Mouse (Mus musculus) E14TG2a.4 (cell line): ENCODE results near the gene Fbxo11.
A peak's percentile ranks its signal among the peaks of the same experiment; 100 is the strongest.
"Not testable (repeated sequence)": the region's sequence is repeated elsewhere in the genome, so short reads cannot be mapped to it uniquely, and the experiment has no call there.

Experiments
- H3K27me3 ChIP-seq: 2 replicates; pipeline ENCODE4 v1.6.1; 2014; ENCODE audit warnings: low read length, control low read depth; ENCODE audit not compliant: insufficient read depth
- H3K36me3 ChIP-seq: 2 replicates; pipeline ENCODE4 v1.6.1; 2014; ENCODE audit warnings: low read length, control low read depth; ENCODE audit not compliant: insufficient read depth
- H3K4me1 ChIP-seq: replicated peaks from 2 replicates; pipeline ENCODE4 v1.6.1; 2014; ENCODE audit warnings: low read depth, low read length, control low read depth
- H3K4me3 ChIP-seq: replicated peaks from 2 replicates; pipeline ENCODE4 v1.5.1; 2014; ENCODE audit warnings: mild to moderate bottlenecking, low read length
- H3K9me3 ChIP-seq: 2 replicates; pipeline ENCODE4 v1.6.1; 2014; ENCODE audit warnings: low read length, control low read depth
- CTCF ChIP-seq: conservative IDR thresholded peaks from 2 replicates; pipeline ENCODE4 v1.5.1; 2014; ENCODE audit warnings: low read length
- NANOG ChIP-seq: IDR thresholded peaks from 2 replicates; pipeline ENCODE4 v1.6.1; 2014; ENCODE audit warnings: borderline replicate concordance, low read length, mixed read lengths
- POU5F1 ChIP-seq: IDR thresholded peaks from 2 replicates; pipeline ENCODE4 v1.6.1; 2014; ENCODE audit warnings: low read length, borderline replicate concordance

The Fbxo11 gene

GRCm38 (mm10) chr17:88004892-88005291, 60.2 kb downstream of the Fbxo11 start:
- no peaks in the 10 kb centered on the region for H3K9me3 ChIP-seq
- H3K36me3 ChIP-seq = peaks cover 77% of the 10 kb centered on the region
- H3K27me3 ChIP-seq = no peaks in the 10 kb centered on the region
- TF ChIP-seq NANOG = no peak
- TF ChIP-seq CTCF = no peak
- no peak for TF ChIP-seq POU5F1
- H3K4me3 ChIP-seq = no peak overlapping the region
- H3K4me1 ChIP-seq = 0 out of 2 replicates have a peak, but pooled peaks cover 3% of the 10 kb centered on the region

GRCm38 (mm10) chr17:87997808-87998207, 67.3 kb downstream of the Fbxo11 start:
- Histone ChIP-seq H3K4me3 (no peak overlapping the region), H3K9me3 (no peaks in the 10 kb centered on the region), H3K36me3 (peaks cover 94% of the 10 kb centered on the region), H3K4me1 (no peaks in the 10 kb centered on the region), H3K27me3 (no peaks in the 10 kb centered on the region)
- TF ChIP-seq CTCF (no peak), NANOG (no peak), POU5F1 (no peak)

- H3K27me3 ChIP-seq = no peaks in the 10 kb centered on the region
- peaks cover 98% of the 10 kb centered on the region for H3K36me3 ChIP-seq
- TF ChIP-seq POU5F1 (no peak), NANOG (no peak), CTCF (no peak)
- H3K4me3 ChIP-seq = no peak overlapping the region
- H3K9me3 ChIP-seq = no peaks in the 10 kb centered on the region
- peaks cover 14% of the 10 kb centered on the region for H3K4me1 ChIP-seq
Measured at GRCm38 (mm10) chr17:87993338-87993737, 71.8 kb downstream of the Fbxo11 start.

- Histone ChIP-seq H3K4me3 (no peak overlapping the region), H3K4me1 (peaks cover 26% of the 10 kb centered on the region), H3K27me3 (no peaks in the 10 kb centered on the region), H3K36me3 (peaks cover 99% of the 10 kb centered on the region), H3K9me3 (no peaks in the 10 kb centered on the region)
- TF ChIP-seq NANOG (no peak), CTCF (no peak), POU5F1 (no peak)
Measured at GRCm38 (mm10) chr17:87992154-87992553, 72.9 kb downstream of the Fbxo11 start.

- no peak for TF ChIP-seq POU5F1
- no peak for TF ChIP-seq CTCF
- TF ChIP-seq NANOG = no peak
Measured at GRCm38 (mm10) chr17:87987507-87987906, 77.6 kb downstream of the Fbxo11 start.

GRCm38 (mm10) chr17:87985916-87986315, 79.2 kb downstream of the Fbxo11 start:
- Histone ChIP-seq H3K4me3 (peak overlapping the region; percentile 61), H3K4me1 (peaks cover 83% of the 10 kb centered on the region), H3K36me3 (peaks cover 100% of the 10 kb centered on the region), H3K27me3 (no peaks in the 10 kb centered on the region), H3K9me3 (no peaks in the 10 kb centered on the region)
- TF ChIP-seq NANOG = no peak
- no peak for TF ChIP-seq POU5F1
- no peak for TF ChIP-seq CTCF

More at GRCm38 (mm10) chr17:87987507-87987906, 77.6 kb downstream of the Fbxo11 start:
- peaks cover 71% of the 10 kb centered on the region for H3K4me1 ChIP-seq
- H3K9me3 ChIP-seq = no peaks in the 10 kb centered on the region
- peak overlapping the region; percentile 61 for H3K4me3 ChIP-seq
- no peaks in the 10 kb centered on the region for H3K27me3 ChIP-seq
- H3K36me3 ChIP-seq = peaks cover 100% of the 10 kb centered on the region

GRCm38 (mm10) chr17:87984440-87985214, 80.5 kb downstream of the Fbxo11 start:
- H3K9me3 ChIP-seq = no peaks in the 10 kb centered on the region
- peaks cover 100% of the 10 kb centered on the region for H3K36me3 ChIP-seq
- peak overlapping the region; percentile 61; the same call in 1 of the 2 replicates for H3K4me3 ChIP-seq
- no peaks in the 10 kb centered on the region for H3K27me3 ChIP-seq
- no peak for TF ChIP-seq NANOG
- no peak for TF ChIP-seq POU5F1
- no peak for TF ChIP-seq CTCF
- H3K4me1 ChIP-seq = peaks cover 93% of the 10 kb centered on the region

GRCm38 (mm10) chr17:87983313-87983712, 81.8 kb downstream of the Fbxo11 start:
- H3K4me1 ChIP-seq = peaks cover 94% of the 10 kb centered on the region
- TF ChIP-seq NANOG (no peak), POU5F1 (no peak), CTCF (no peak)
- no peaks in the 10 kb centered on the region for H3K27me3 ChIP-seq
- no peak overlapping the region for H3K4me3 ChIP-seq
- H3K9me3 ChIP-seq = no peaks in the 10 kb centered on the region
- peaks cover 100% of the 10 kb centered on the region for H3K36me3 ChIP-seq

GRCm38 (mm10) chr17:87982112-87982511, 83.0 kb downstream of the Fbxo11 start:
- Histone ChIP-seq H3K9me3 (no peaks in the 10 kb centered on the region), H3K27me3 (no peaks in the 10 kb centered on the region), H3K4me1 (peaks cover 94% of the 10 kb centered on the region), H3K36me3 (peaks cover 100% of the 10 kb centered on the region), H3K4me3 (no peak overlapping the region)
- no peak for TF ChIP-seq POU5F1
- TF ChIP-seq CTCF = peak; percentile 37

GRCm38 (mm10) chr17:87979696-87980095, 85.4 kb downstream of the Fbxo11 start:
- not testable (repeated sequence) for H3K27me3 ChIP-seq, H3K9me3 ChIP-seq
- H3K4me1 ChIP-seq = peaks cover 71% of the 10 kb centered on the region
- 0 out of 2 replicates have a peak overlapping the region, but pooled peaks have one; percentile 7 for H3K4me3 ChIP-seq
- peaks cover 89% of the 10 kb centered on the region for H3K36me3 ChIP-seq

GRCm38 (mm10) chr17:87976927-87977326, 88.2 kb downstream of the Fbxo11 start:
- H3K4me3 ChIP-seq = peak overlapping the region; percentile 98
- peaks cover 59% of the 10 kb centered on the region for H3K4me1 ChIP-seq
- not testable (repeated sequence) for H3K27me3 ChIP-seq, H3K9me3 ChIP-seq
- H3K36me3 ChIP-seq = peaks cover 61% of the 10 kb centered on the region
